Mouse (Mus musculus) C2C12 (cell line): ENCODE data around the gene Gm1604a.
"Not testable (repeated sequence)": the region's sequence is repeated elsewhere in the genome, so short reads cannot be mapped to it uniquely, and the experiment has no call there.

Experiments used
- CTCF ChIP-seq: IDR thresholded peaks from one replicate; pipeline ENCODE4 v1.5.1; 2011; ENCODE audit not compliant: control insufficient read depth, insufficient read depth, insufficient read length
- MAX ChIP-seq: IDR thresholded peaks from one replicate; pipeline ENCODE4 v1.6.1; 2011; ENCODE audit warnings: mild to moderate bottlenecking, control low read depth
- USF1 ChIP-seq: IDR thresholded peaks from one replicate; pipeline ENCODE4 v1.6.1; 2011; ENCODE audit warnings: low read depth, mild to moderate bottlenecking, control low read depth, moderate library complexity

DNA sequence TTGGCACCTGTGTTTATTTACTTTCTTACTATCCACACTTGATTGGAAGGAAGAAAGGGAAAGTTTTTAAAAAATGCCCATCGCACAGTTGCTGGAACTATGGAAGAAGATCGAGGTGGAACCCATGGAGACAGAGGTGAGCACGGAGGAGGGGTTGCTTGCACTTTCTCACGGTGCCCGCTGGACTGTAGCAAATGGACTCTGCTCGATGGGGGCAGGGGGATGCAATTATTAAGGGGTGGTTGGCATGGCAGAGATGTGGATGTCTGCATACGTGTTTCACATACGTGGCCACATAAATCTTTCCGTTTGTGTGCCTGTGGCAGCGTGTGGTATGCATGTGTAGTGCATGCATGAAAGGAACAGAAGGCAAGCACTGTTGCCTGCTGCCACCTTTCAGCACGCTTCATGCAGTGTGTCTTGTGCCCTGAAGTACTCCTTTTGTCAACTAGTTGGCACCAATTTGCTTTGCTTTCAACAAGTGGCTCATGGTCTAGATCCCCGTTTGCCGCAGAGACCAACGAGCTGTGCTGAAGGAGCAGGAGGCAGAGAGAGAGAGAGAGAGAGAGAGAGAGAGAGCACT is 487 bp downstream of the Gm1604a start:
- TF ChIP-seq USF1, CTCF, MAX: not testable (repeated sequence)
